Mouse (Mus musculus) regulatory T cell (primary cell): ENCODE results near the gene Scrn1.

Source experiments
- in situ Hi-C: fragments of 300-600 bp; cut with MboI, MseI; formaldehyde crosslinking; loops from one replicate; pipeline ENCODE4 v1.15.1; 2025; ENCODE audit warnings: high pct_unique_total_duplicates

Gene Scrn1

GRCm38 (mm10) chr6:54475926-54476667, 90.2 kb downstream of the Scrn1 start:
- in situ Hi-C loops: no loop called here

GRCm38 (mm10) chr6:54472846-54473715, 93.2 kb downstream of the Scrn1 start:
- in situ Hi-C loops: no loop called here

GRCm38 (mm10) chr6:54471866-54472265, 94.4 kb downstream of the Scrn1 start:
- in situ Hi-C loops: no loop called here

GRCm38 (mm10) chr6:54467371-54467770, 98.9 kb downstream of the Scrn1 start:
- in situ Hi-C loops: loop anchor here (10.0 kb wide), 1 partner anchor 1327 kb away; no protein-coding TSS in a partner anchor

- in situ Hi-C loops: loop anchor here (10.0 kb wide), 1 partner anchor 1330 kb away; no protein-coding TSS in a partner anchor
Observed at GRCm38 (mm10) chr6:54464926-54465325, 101.4 kb downstream of the Scrn1 start.

GRCm38 (mm10) chr6:54463701-54464458, 102.4 kb downstream of the Scrn1 start:
- in situ Hi-C loops: loop anchor here (10.0 kb wide), 1 partner anchor 1331 kb away; no protein-coding TSS in a partner anchor

- in situ Hi-C loops: loop anchor here (10.0 kb wide), 1 partner anchor 1332 kb away; no protein-coding TSS in a partner anchor
Observed at GRCm38 (mm10) chr6:54462766-54463165, 103.5 kb downstream of the Scrn1 start.

GRCm38 (mm10) chr6:54460915-54461671, 105.2 kb downstream of the Scrn1 start:
- in situ Hi-C loops: loop anchor here (10.0 kb wide), 1 partner anchor 1334 kb away; no protein-coding TSS in a partner anchor

GRCm38 (mm10) chr6:54460172-54460914, 105.9 kb downstream of the Scrn1 start:
- in situ Hi-C loops: loop anchor here (10.0 kb wide), 1 partner anchor 1334 kb away; no protein-coding TSS in a partner anchor

GRCm38 (mm10) chr6:54459661-54460060, 106.6 kb downstream of the Scrn1 start:
- in situ Hi-C loops: loop anchor here (10.0 kb wide), 1 partner anchor 1335 kb away; no protein-coding TSS in a partner anchor
